Mouse (Mus musculus) lung, postnatal 0 days (tissue): Measurements from ENCODE around the gene Nav3.

ENCODE experiments used
- CTCF ChIP-seq: IDR thresholded peaks from 2 replicates; pipeline ENCODE4 v1.5.1; 2016; ENCODE audit warnings: antibody characterized with exemption, mild to moderate bottlenecking
- EP300 ChIP-seq: IDR thresholded peaks from 2 replicates; pipeline ENCODE4 v1.6.1; 2016; ENCODE audit warnings: antibody characterized with exemption, mild to moderate bottlenecking, control low read depth

DNA sequence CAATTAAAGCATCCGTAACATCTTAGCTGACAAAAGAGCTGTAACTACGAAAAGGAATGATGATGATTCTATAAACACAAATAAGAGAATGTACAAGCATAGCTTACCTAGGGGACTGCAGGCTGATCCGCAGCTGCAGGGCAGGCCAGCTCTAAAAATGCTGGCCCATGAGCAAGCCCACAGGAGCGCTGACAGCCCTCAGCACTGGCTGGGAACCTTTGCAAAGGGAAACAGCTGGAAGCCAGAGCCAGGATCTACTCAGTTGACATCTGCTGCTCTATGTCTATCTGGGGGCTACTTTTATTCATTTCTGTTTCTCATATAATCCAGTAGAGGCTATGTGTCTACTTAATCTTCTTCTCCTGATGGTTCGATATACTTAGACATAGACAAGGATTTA is 461.7 kb downstream of the Nav3 start:
- no peak for TF ChIP-seq CTCF
- no peak for TF ChIP-seq EP300
